Comparison of ENCODE assay signal across 15 mouse cellular contexts in genomic region chr11:76272440-76272839, GRCm38 (mm10). TPM values are rescaled to one million over a fixed set of nuclear protein-coding genes. Genes with fewer than 3 reads are reported as not detected.
DNase-seq lines count a peak whose midpoint lies in the region; ATAC-seq lines count a peak whose summit lies in the region.
"Had no signal": no experiment of that assay in that cellular context is flagged by ENCODE, and none has a peak within 500 bp of the region (broad histone marks: within the 10 kb centered on the region; RNA-seq: fewer than 3 reads in every experiment).

No protein-coding gene starts in this region.

- no peak overlapping the region for H3K4me2 ChIP-seq in kidney, embryonic 14.5 days (replicated peaks; ENCODE audit: low read depth, low read length)
- H3K4me2 ChIP-seq: heart, embryonic 12.5 days; hindbrain, embryonic 15.5 days; limb, embryonic 15.5 days; midbrain, embryonic 13.5 days; neural tube, embryonic 15.5 days had no signal

- DNase-seq in kidney, adult 9 months, result peak; percentile 52
- DNase-seq in 3T3-L1 (ENCODE audit: low read depth, low spot score) (peak; percentile 53), 416B (ENCODE audit: low read depth) (peak; percentile 29)
- peak; percentile 73 to 76 for DNase-seq in cerebellum, postnatal 14 days
- DNase-seq in spleen, postnatal 36 days (ENCODE audit: low spot score in 2 of 2), result no peak
- no peak for DNase-seq in layer of hippocampus, adult 9-10 months (ENCODE audit: low spot score)
- DNase-seq: layer of hippocampus, postnatal 36 days had no signal

- peaks cover 9% of the 10 kb centered on the region for H3K36me3 ChIP-seq in kidney, embryonic 14.5 days (ENCODE audit: control insufficient read depth, insufficient read depth, low read length)
- H3K36me3 ChIP-seq: hindbrain, embryonic 15.5 days had no signal

- H3K4me3 ChIP-seq in kidney, embryonic 14.5 days (ENCODE audit: low read length), result no peak overlapping the region
- H3K4me3 ChIP-seq: heart, embryonic 12.5 days; hindbrain, embryonic 15.5 days; limb, embryonic 15.5 days; midbrain, embryonic 13.5 days; neural tube, embryonic 15.5 days had no signal

- no peak overlapping the region for H3K9ac ChIP-seq in kidney, embryonic 14.5 days (ENCODE audit: low read depth, low read length)
- H3K9ac ChIP-seq: heart, embryonic 12.5 days; hindbrain, embryonic 15.5 days; limb, embryonic 15.5 days; midbrain, embryonic 13.5 days; neural tube, embryonic 15.5 days had no signal

- H3K9me3 ChIP-seq in kidney, embryonic 14.5 days (ENCODE audit: control insufficient read depth, low read length), result no peaks in the 10 kb centered on the region
- H3K9me3 ChIP-seq: heart, embryonic 12.5 days; hindbrain, embryonic 15.5 days; limb, embryonic 15.5 days; midbrain, embryonic 13.5 days; neural tube, embryonic 15.5 days had no signal

- no peak for ATAC-seq in kidney, embryonic 14.5 days (ENCODE audit: low FRiP score, low TSS enrichment)
- ATAC-seq: midbrain, embryonic 13.5 days; Patski had no signal

- H3K27ac ChIP-seq in kidney, embryonic 14.5 days (ENCODE audit: low read depth, low read length), result no peak overlapping the region
- H3K27ac ChIP-seq: hindbrain, embryonic 15.5 days; limb, embryonic 15.5 days; midbrain, embryonic 13.5 days; neural tube, embryonic 15.5 days had no signal

- no peaks in the 10 kb centered on the region for H3K4me1 ChIP-seq in kidney, embryonic 14.5 days (ENCODE audit: control insufficient read depth, insufficient read depth, low read length)
- H3K4me1 ChIP-seq: limb, embryonic 15.5 days had no signal

- H3K27me3 ChIP-seq in kidney, embryonic 14.5 days (ENCODE audit: control insufficient read depth, insufficient read depth, low read length), result no peaks in the 10 kb centered on the region
- H3K27me3 ChIP-seq: heart, embryonic 12.5 days; hindbrain, embryonic 15.5 days; limb, embryonic 15.5 days; midbrain, embryonic 13.5 days; neural tube, embryonic 15.5 days; Patski had no signal

- 84% methylated on average over 4 of the region's 4 CpGs for WGBS in kidney, embryonic 14.5 days

RNA-seq across cellular contexts. Expression of gene Glod4, which starts 28.9 kb away (rescaled TPM):
- polyA plus RNA-seq in kidney, embryonic 14.5 days (2014; fragmentation: Nextera tagmentation; extraction: Ambion mirVana), result 155 and 160 TPM in 2 replicates

RNA-seq across cellular contexts. Expression of gene Mrm3, which starts 28.9 kb away (rescaled TPM):
- 25.2 and 29.3 TPM in 2 replicates for polyA plus RNA-seq in kidney, embryonic 14.5 days (2014; fragmentation: Nextera tagmentation; extraction: Ambion mirVana)

RNA-seq across cellular contexts. Expression of gene Gemin4, which starts 55.0 kb away (rescaled TPM):
- polyA plus RNA-seq in kidney, embryonic 14.5 days (2014; fragmentation: Nextera tagmentation; extraction: Ambion mirVana), result 18.8 and 43.8 TPM in 2 replicates

RNA-seq across cellular contexts. Expression of gene Dbil5, which starts 55.0 kb away (rescaled TPM):
- polyA plus RNA-seq in kidney, embryonic 14.5 days (2014; fragmentation: Nextera tagmentation; extraction: Ambion mirVana), result 1.2 and 1.6 TPM in 2 replicates
- polyA plus RNA-seq: spleen, adult 2 months had no signal

Comparison
In these comparisons a context has a peak if more than half of its experiments do, and no peak if none do; other contexts are left out.
1. DNase-seq: peak in kidney, adult 9 months (single experiment), 3T3-L1 (single experiment), 416B (single experiment) and cerebellum, postnatal 14 days (2 of 2); none in spleen, postnatal 36 days (0 of 2) and layer of hippocampus, adult 9-10 months (single experiment).